Mouse (Mus musculus): ENCODE results near the gene Xkr7. TPM values are rescaled to one million over a fixed set of nuclear protein-coding genes. Genes with fewer than 3 reads are reported as not detected.

Gene Xkr7
- not detected for total RNA-seq (2022)

- DNase-seq (ENCODE audit: low spot score in 2 of 2): no peak
Measured at GRCm38 (mm10) chr2:153031126-153032082, at the start of gene Xkr7. TSS of gene Xkr7 (plus strand) at chr2:153031852.

- no peak for DNase-seq (ENCODE audit: low spot score in 2 of 2)
Measured at GRCm38 (mm10) chr2:152985582-152985981, 46.1 kb upstream of the Xkr7 start.

GRCm38 (mm10) chr2:152991529-152991928 is 40.1 kb upstream of the Xkr7 start:
- DNase-seq (ENCODE audit: low spot score in 2 of 2): no peak

- no peak for DNase-seq (ENCODE audit: low spot score in 2 of 2)
Measured at GRCm38 (mm10) chr2:152997046-152997445, 34.6 kb upstream of the Xkr7 start.

GRCm38 (mm10) chr2:153002492-153003248 is 29.0 kb upstream of the Xkr7 start:
- no peak for DNase-seq (ENCODE audit: low spot score in 2 of 2)

GRCm38 (mm10) chr2:153003681-153004338 is 27.8 kb upstream of the Xkr7 start:
- no peak for DNase-seq (ENCODE audit: low spot score in 2 of 2)

- DNase-seq (ENCODE audit: low spot score in 2 of 2): no peak
Measured at GRCm38 (mm10) chr2:153005981-153006380, 25.7 kb upstream of the Xkr7 start.

- no peak for DNase-seq (ENCODE audit: low spot score in 2 of 2)
Measured at GRCm38 (mm10) chr2:153009192-153009973, 22.3 kb upstream of the Xkr7 start.

GRCm38 (mm10) chr2:153013724-153014515 is 17.7 kb upstream of the Xkr7 start:
- DNase-seq (ENCODE audit: low spot score in 2 of 2): no peak

GRCm38 (mm10) chr2:153014758-153015593 is 16.7 kb upstream of the Xkr7 start, which contains the start of gene Pdrg1:
TSS of gene Pdrg1 (minus strand) at chr2:153015427.
- peak; percentile 88 to 92 for DNase-seq (ENCODE audit: low spot score in 2 of 2)

GRCm38 (mm10) chr2:153015804-153016203 is 15.8 kb upstream of the Xkr7 start:
- DNase-seq (ENCODE audit: low spot score in 2 of 2): no peak

GRCm38 (mm10) chr2:153016786-153017185 is 14.9 kb upstream of the Xkr7 start:
- DNase-seq (ENCODE audit: low spot score in 2 of 2): no peak

- DNase-seq (ENCODE audit: low spot score in 2 of 2): no peak
Measured at GRCm38 (mm10) chr2:153019355-153019754, 12.3 kb upstream of the Xkr7 start.

- DNase-seq (ENCODE audit: low spot score in 2 of 2): no peak
Measured at GRCm38 (mm10) chr2:153021163-153021562, 10.5 kb upstream of the Xkr7 start.

GRCm38 (mm10) chr2:153022855-153023254 is 8.8 kb upstream of the Xkr7 start:
- DNase-seq (ENCODE audit: low spot score in 2 of 2): no peak

GRCm38 (mm10) chr2:153026052-153026451 is 5.6 kb upstream of the Xkr7 start:
- DNase-seq (ENCODE audit: low spot score in 2 of 2): no peak

- DNase-seq (ENCODE audit: low spot score in 2 of 2): no peak
Measured at GRCm38 (mm10) chr2:153027501-153027900, 4.2 kb upstream of the Xkr7 start.

GRCm38 (mm10) chr2:153030422-153030821 is 1.2 kb upstream of the Xkr7 start:
- DNase-seq (ENCODE audit: low spot score in 2 of 2): no peak
